Mouse (Mus musculus): ENCODE measurements around the gene Col25a1.

Gene Col25a1

GRCm38 (mm10) chr3:130327039-130328015 is 196.0 kb downstream of the Col25a1 start:
- no peak for DNase-seq (ENCODE audit: low read depth, low spot score)

GRCm38 (mm10) chr3:130328909-130329308 is 197.6 kb downstream of the Col25a1 start:
- no peak for DNase-seq (ENCODE audit: low read depth, low spot score)

GRCm38 (mm10) chr3:130329833-130330555 is 198.7 kb downstream of the Col25a1 start:
- DNase-seq (ENCODE audit: low read depth, low spot score): no peak

GRCm38 (mm10) chr3:130330556-130330950 is 199.3 kb downstream of the Col25a1 start:
- DNase-seq (ENCODE audit: low read depth, low spot score): no peak

- no peak for DNase-seq (ENCODE audit: low read depth, low spot score)
These were observed 201.1 kb downstream of the Col25a1 start for GRCm38 (mm10) chr3:130332347-130332913.

- no peak for DNase-seq (ENCODE audit: low read depth, low spot score)
These were observed 206.6 kb downstream of the Col25a1 start for GRCm38 (mm10) chr3:130337857-130338256.

GRCm38 (mm10) chr3:130338371-130338770 is 207.1 kb downstream of the Col25a1 start:
- DNase-seq (ENCODE audit: low read depth, low spot score): no peak

GRCm38 (mm10) chr3:130350161-130350560 is 218.9 kb downstream of the Col25a1 start:
- DNase-seq (ENCODE audit: low read depth, low spot score): no peak

GRCm38 (mm10) chr3:130354399-130355039 is 223.2 kb downstream of the Col25a1 start:
- no peak for DNase-seq (ENCODE audit: low read depth, low spot score)

- DNase-seq (ENCODE audit: low read depth, low spot score): no peak
These were observed 225.4 kb downstream of the Col25a1 start for GRCm38 (mm10) chr3:130356575-130357173.

- DNase-seq (ENCODE audit: low read depth, low spot score): no peak
These were observed 229.5 kb downstream of the Col25a1 start for GRCm38 (mm10) chr3:130360813-130361212.

GRCm38 (mm10) chr3:130361922-130362321 is 230.6 kb downstream of the Col25a1 start:
- no peak for DNase-seq (ENCODE audit: low read depth, low spot score)

GRCm38 (mm10) chr3:130362797-130363367 is 231.6 kb downstream of the Col25a1 start:
- no peak for DNase-seq (ENCODE audit: low read depth, low spot score)

- DNase-seq (ENCODE audit: low read depth, low spot score): no peak
These were observed 235.8 kb downstream of the Col25a1 start for GRCm38 (mm10) chr3:130366917-130367610.

- DNase-seq (ENCODE audit: low read depth, low spot score): no peak
These were observed 237.1 kb downstream of the Col25a1 start for GRCm38 (mm10) chr3:130368352-130368751.

GRCm38 (mm10) chr3:130369113-130369512 is 237.8 kb downstream of the Col25a1 start:
- DNase-seq (ENCODE audit: low read depth, low spot score): no peak

- no peak for DNase-seq (ENCODE audit: low read depth, low spot score)
These were observed 238.9 kb downstream of the Col25a1 start for GRCm38 (mm10) chr3:130370167-130370566.

GRCm38 (mm10) chr3:130373145-130373544 is 241.8 kb downstream of the Col25a1 start:
- DNase-seq (ENCODE audit: low read depth, low spot score): no peak

- no peak for DNase-seq (ENCODE audit: low read depth, low spot score)
These were observed 243.5 kb downstream of the Col25a1 start for GRCm38 (mm10) chr3:130374620-130375341.

GRCm38 (mm10) chr3:130377786-130378185 is 246.5 kb downstream of the Col25a1 start:
- no peak for DNase-seq (ENCODE audit: low read depth, low spot score)

All from WW6 (cell line).